Mouse (Mus musculus) left cerebral cortex, postnatal 25 days (tissue): ENCODE measurements at regions not wholly inside any gene's neighbourhood (a gene's known extent, or its start where the extent isn't known, plus 50 kb on each side); places are given as distances from the start of the nearest gene placed in this dataset.

Source experiments
- DNase-seq, 2 experiments: peaks; one replicate each; pipeline ENCODE4 v3.0.0; 2022; ENCODE audit warnings: low spot score in 2 of 2, mixed read lengths in 1 of 2
- intact Hi-C: fragments of 180-260 bp; cut with DNase I; formaldehyde crosslinking; loops from one replicate; pipeline ENCODE4 v1.15.1; 2025

- intact Hi-C loops: no loop called here
These were observed 271.8 kb downstream of the Maf start for GRCm38 (mm10) chr8:115435720-115436355.

GRCm38 (mm10) chr8:115432396-115433040, 275.1 kb downstream of the Maf start:
- intact Hi-C loops: no loop called here
- DNase-seq: peak in 1 of 2 experiments; percentile 27

More at GRCm38 (mm10) chr8:115435720-115436355, 271.8 kb downstream of the Maf start:
- no peak for DNase-seq

- no peak for DNase-seq
- intact Hi-C loops: no loop called here
These were observed 276.8 kb downstream of the Maf start for GRCm38 (mm10) chr8:115430793-115431192.

- intact Hi-C loops: no loop called here
- DNase-seq: peak in 1 of 2 experiments; percentile 16
These were observed 278.2 kb downstream of the Maf start for GRCm38 (mm10) chr8:115429291-115429883.

GRCm38 (mm10) chr8:115428528-115429290, 278.9 kb downstream of the Maf start:
- intact Hi-C loops: no loop called here
- DNase-seq: no peak

- intact Hi-C loops: no loop called here
- DNase-seq: no peak
These were observed 279.6 kb downstream of the Maf start for GRCm38 (mm10) chr8:115428022-115428421.

- intact Hi-C loops: no loop called here
- no peak for DNase-seq
These were observed 280.1 kb downstream of the Maf start for GRCm38 (mm10) chr8:115427490-115427889.

- DNase-seq: no peak
- intact Hi-C loops: no loop called here
These were observed 281.1 kb downstream of the Maf start for GRCm38 (mm10) chr8:115426543-115426942.

GRCm38 (mm10) chr8:115425360-115425759, 282.2 kb downstream of the Maf start:
- DNase-seq: no peak
- intact Hi-C loops: no loop called here

GRCm38 (mm10) chr8:115423682-115424081, 283.9 kb downstream of the Maf start:
- intact Hi-C loops: no loop called here
- no peak for DNase-seq

- intact Hi-C loops: no loop called here
These were observed 284.5 kb downstream of the Maf start for GRCm38 (mm10) chr8:115423056-115423455.

GRCm38 (mm10) chr8:115420536-115420935, 287.1 kb downstream of the Maf start:
- intact Hi-C loops: no loop called here

More at GRCm38 (mm10) chr8:115423056-115423455, 284.5 kb downstream of the Maf start:
- DNase-seq: no peak

GRCm38 (mm10) chr8:115420131-115420530, 287.5 kb downstream of the Maf start:
- intact Hi-C loops: no loop called here
- DNase-seq: no peak

More at GRCm38 (mm10) chr8:115420536-115420935, 287.1 kb downstream of the Maf start:
- no peak for DNase-seq

- intact Hi-C loops: no loop called here
- DNase-seq: no peak
These were observed 289.5 kb downstream of the Maf start for GRCm38 (mm10) chr8:115418056-115418455.

- intact Hi-C loops: no loop called here
- DNase-seq: peak in 1 of 2 experiments; percentile 23
These were observed 293.5 kb downstream of the Maf start for GRCm38 (mm10) chr8:115414061-115414473.

GRCm38 (mm10) chr8:115411756-115412155, 295.8 kb downstream of the Maf start:
- DNase-seq: peak in 1 of 2 experiments; percentile 49
- intact Hi-C loops: no loop called here

GRCm38 (mm10) chr8:115411061-115411460, 296.5 kb downstream of the Maf start:
- no peak for DNase-seq
- intact Hi-C loops: no loop called here

GRCm38 (mm10) chr8:115410191-115410590, 297.4 kb downstream of the Maf start:
- DNase-seq: no peak
- intact Hi-C loops: no loop called here

- intact Hi-C loops: no loop called here
- DNase-seq: no peak
These were observed 300.1 kb downstream of the Maf start for GRCm38 (mm10) chr8:115407535-115407934.

- no peak for DNase-seq
- intact Hi-C loops: loop anchor here (5.0 kb wide), 1 partner anchor 304 kb away; the partner anchor contains the start of gene Maf
These were observed 304.0 kb downstream of the Maf start for GRCm38 (mm10) chr8:115403601-115404000.
